Mouse (Mus musculus) embryonic facial prominence, embryonic 14.5 days (tissue): ENCODE results near the gene Cacnb1. TPM values are rescaled to one million over a fixed set of nuclear protein-coding genes. Genes with fewer than 3 reads are reported as not detected.

Source experiments
- ATAC-seq: fragments of 200-750 bp; cut with Nextera tagmentation; 2 replicates; pipeline ENCODE4 v1.8.0; 2017; ENCODE audit warnings: low read depth, moderate number of reproducible peaks, moderate TSS enrichment
- DNase-seq: peaks from one replicate; pipeline ENCODE4 v3.0.0-alpha.2; 2015; ENCODE audit warnings: low spot score
- H3K27ac ChIP-seq: fragments of 300-500 bp; sonication (generic); replicated peaks from 2 replicates; pipeline ENCODE4 v1.5.1; 2014; ENCODE audit warnings: low read depth, mild to moderate bottlenecking, low read length, moderate library complexity
- H3K27me3 ChIP-seq: fragments of 300-500 bp; sonication (generic); replicated peaks from 2 replicates; pipeline ENCODE4 v1.6.1; 2014; ENCODE audit warnings: low read length; ENCODE audit not compliant: control insufficient read depth, insufficient read depth
- H3K36me3 ChIP-seq: fragments of 300-500 bp; sonication (generic); 2 replicates; pipeline ENCODE4 v1.6.1; 2014; ENCODE audit warnings: low read length, mixed read lengths; ENCODE audit not compliant: control insufficient read depth, insufficient read depth
- H3K4me1 ChIP-seq: fragments of 300-500 bp; sonication (generic); 2 replicates; pipeline ENCODE4 v1.6.1; 2014; ENCODE audit warnings: antibody characterized with exemption, low read length; ENCODE audit not compliant: control insufficient read depth, insufficient read depth
- H3K4me2 ChIP-seq: fragments of 300-500 bp; sonication (generic); 2 replicates; pipeline ENCODE4 v1.6.1; 2014; ENCODE audit warnings: low read depth, mild to moderate bottlenecking, low read length, moderate library complexity, mixed read lengths
- H3K4me3 ChIP-seq: fragments of 300-500 bp; sonication (generic); 2 replicates; pipeline ENCODE4 v1.5.1; 2014; ENCODE audit warnings: low read depth, mild to moderate bottlenecking, low read length
- H3K9ac ChIP-seq: fragments of 300-500 bp; sonication (generic); 2 replicates; pipeline ENCODE4 v1.6.1; 2014; ENCODE audit warnings: low read depth, mild to moderate bottlenecking, low read length, moderate library complexity, mixed read lengths
- H3K9me3 ChIP-seq: fragments of 300-500 bp; sonication (generic); 2 replicates; pipeline ENCODE4 v1.6.1; 2016; ENCODE audit warnings: low read length; ENCODE audit not compliant: control insufficient read depth
- WGBS: fragments of 180-500 bp; shearing (Covaris S2); extraction: QIAGEN DNeasy Blood & Tissue Kit; methylation state at CpG from one replicate; pipeline ENCODE4 v1.1.7; 2014; 5-methylcytosine and 5-hydroxymethylcytosine counted together
- polyA plus RNA-seq: library from polyadenylated mRNA; unstranded; fragments of >200 nt; fragmentation: Nextera tagmentation; extraction: Ambion mirVana; gene quantifications from 2 replicates; pipeline ENCODE4 v1.2.1, GENCODE M21; 2014

The Cacnb1 gene
- 25.1 and 30.4 TPM in 2 replicates for polyA plus RNA-seq

GRCm38 (mm10) chr11:98022555-98023371 is at the start of gene Cacnb1:
TSS of gene Cacnb1 (minus strand) at chr11:98023034.
- Histone ChIP-seq H3K27me3 (no peaks in the 10 kb centered on the region), H3K9me3 (no peaks in the 10 kb centered on the region), H3K9ac (peak within 1 kb of the TSS; percentile 81), H3K27ac (peak within 1 kb of the TSS; percentile 87), H3K4me2 (peak within 1 kb of the TSS; percentile 88), H3K4me1 (peaks cover 34% of the 10 kb centered on the region), H3K36me3 (peaks cover 7% of the 10 kb centered on the region; the same call in 1 of the 2 replicates), H3K4me3 (peak within 1 kb of the TSS; percentile 72)
- WGBS = 3% methylated on average over 18 of the region's 52 CpGs
- DNase-seq (peak; percentile 76), ATAC-seq (peak; percentile 41)

DNA sequence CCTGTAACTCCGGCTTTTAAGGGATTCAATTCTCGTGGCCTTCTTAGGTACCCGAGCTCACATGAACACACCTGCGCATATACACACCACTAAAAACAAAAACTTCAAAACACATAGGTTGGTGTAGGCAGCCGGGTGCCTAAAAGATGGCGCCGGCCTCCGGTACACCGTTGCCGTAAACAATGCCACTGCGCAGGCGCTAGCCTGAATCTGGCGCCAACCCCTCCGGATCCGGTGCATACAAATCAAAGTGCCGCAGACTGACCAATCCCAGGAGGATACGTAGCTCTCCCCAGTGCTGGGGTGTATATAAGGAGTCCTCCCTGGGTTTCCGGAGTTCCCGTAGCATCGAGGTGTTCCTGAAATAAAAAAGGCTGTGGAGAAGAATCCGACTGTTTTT is 44.4 kb upstream of the Cacnb1 start:
- Histone ChIP-seq H3K9ac (no peak overlapping the region), H3K36me3 (no peaks in the 10 kb centered on the region), H3K4me3 (no peak overlapping the region), H3K4me2 (no peak overlapping the region), H3K9me3 (peaks cover 8% of the 10 kb centered on the region; the same call in 1 of the 2 replicates), H3K27ac (no peak overlapping the region), H3K4me1 (no peaks in the 10 kb centered on the region), H3K27me3 (no peaks in the 10 kb centered on the region)
- ATAC-seq (no peak), DNase-seq (no peak)
- 96% methylated on average over 21 of the region's 21 CpGs for WGBS

DNA sequence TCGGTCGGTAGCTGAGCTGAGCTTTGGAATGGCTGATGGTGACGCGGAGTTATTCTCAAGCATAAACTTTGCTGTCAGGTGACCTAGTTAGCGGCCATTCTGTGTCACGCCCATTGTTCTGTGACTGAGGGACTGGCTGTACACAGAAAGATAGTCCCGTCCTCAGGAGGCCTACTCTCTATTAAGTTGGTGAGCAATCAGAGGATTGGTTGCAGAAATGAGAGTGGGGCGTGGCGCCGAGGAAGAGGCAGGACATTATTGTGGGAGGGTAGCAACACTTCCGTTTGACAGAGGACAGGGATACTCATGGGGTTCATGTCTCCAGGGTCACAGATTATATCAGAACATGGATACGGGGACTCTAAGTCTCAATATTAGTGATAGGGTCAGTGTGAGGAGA is 43.4 kb upstream of the Cacnb1 start:
- DNase-seq = no peak
- 93% methylated on average over 12 of the region's 12 CpGs for WGBS

GRCm38 (mm10) chr11:98061904-98062562 is 39.2 kb upstream of the Cacnb1 start:
- H3K4me3 ChIP-seq = no peak overlapping the region
- no peak overlapping the region for H3K27ac ChIP-seq
- 58% methylated on average over 6 of the region's 6 CpGs for WGBS
- no peak overlapping the region for H3K4me2 ChIP-seq
- H3K36me3 ChIP-seq = no peaks in the 10 kb centered on the region
- H3K9me3 ChIP-seq = peaks cover 4% of the 10 kb centered on the region; the same call in 1 of the 2 replicates
- H3K9ac ChIP-seq = no peak overlapping the region
- H3K27me3 ChIP-seq = no peaks in the 10 kb centered on the region
- DNase-seq = no peak
- ATAC-seq = no peak
- H3K4me1 ChIP-seq = no peaks in the 10 kb centered on the region

More for the DNA sequence above, 43.4 kb upstream of the Cacnb1 start:
- Histone ChIP-seq H3K27ac (no peak overlapping the region), H3K27me3 (no peaks in the 10 kb centered on the region), H3K9ac (no peak overlapping the region), H3K4me2 (no peak overlapping the region), H3K9me3 (peaks cover 8% of the 10 kb centered on the region; the same call in 1 of the 2 replicates), H3K4me1 (no peaks in the 10 kb centered on the region), H3K4me3 (no peak overlapping the region), H3K36me3 (no peaks in the 10 kb centered on the region)
- ATAC-seq = no peak

DNA sequence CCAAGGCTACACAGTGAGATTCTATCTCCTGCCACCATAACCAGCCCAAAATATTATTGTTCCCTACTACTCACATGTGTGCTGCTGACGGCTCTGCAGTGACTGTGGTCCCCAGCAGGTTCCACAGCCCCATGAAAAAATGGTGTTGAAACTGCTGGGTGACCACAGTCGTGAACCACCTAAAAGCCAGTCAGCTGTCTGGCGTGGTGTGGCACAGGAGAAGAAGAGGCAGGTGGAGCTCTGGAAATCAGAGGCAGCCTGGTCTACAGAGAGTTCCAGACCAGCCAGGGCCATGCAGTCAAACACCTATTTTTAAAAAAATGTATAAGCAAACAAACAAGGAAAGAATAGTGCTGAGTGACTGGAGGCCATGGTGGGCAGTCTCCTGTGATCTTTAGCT is 38.6 kb upstream of the Cacnb1 start:
- Histone ChIP-seq H3K36me3 (no peaks in the 10 kb centered on the region), H3K4me3 (no peak overlapping the region), H3K27ac (no peak overlapping the region), H3K9ac (no peak overlapping the region), H3K4me2 (no peak overlapping the region), H3K27me3 (no peaks in the 10 kb centered on the region), H3K4me1 (no peaks in the 10 kb centered on the region), H3K9me3 (no peaks in the 10 kb centered on the region)
- 83% methylated on average over 3 of the region's 3 CpGs for WGBS
- ATAC-seq = no peak
- no peak for DNase-seq

DNA sequence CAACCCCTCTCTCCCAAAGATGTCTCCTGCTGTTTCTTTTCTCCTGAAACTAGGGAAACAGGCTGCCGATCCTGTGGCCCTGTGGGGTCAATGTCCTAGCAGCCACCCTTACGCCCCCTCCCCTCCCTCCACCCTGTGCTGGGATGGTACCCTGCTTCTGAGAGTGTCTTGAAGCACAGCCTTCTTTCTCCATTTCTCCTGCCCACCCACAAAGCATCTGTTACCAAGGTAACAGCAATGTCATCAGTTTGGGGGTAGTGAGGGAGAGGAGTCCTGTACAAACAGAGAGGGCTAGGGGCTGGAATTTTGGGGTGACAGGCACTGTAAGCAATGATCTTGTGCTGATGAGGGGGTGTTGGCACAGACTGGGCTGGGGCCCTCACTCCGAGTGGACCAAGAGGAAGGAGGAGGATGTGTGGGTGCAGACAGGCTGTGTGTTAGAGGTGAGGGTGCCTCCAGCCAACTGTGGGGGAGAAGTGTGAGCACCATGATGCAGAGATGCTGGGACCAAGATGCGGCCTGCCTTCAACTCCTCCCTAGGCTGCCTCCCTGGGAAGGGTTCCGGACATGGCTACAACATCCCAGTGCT is 37.4 kb upstream of the Cacnb1 start:
- no peaks in the 10 kb centered on the region for H3K9me3 ChIP-seq
- WGBS = 80% methylated on average over 5 of the region's 5 CpGs

DNA sequence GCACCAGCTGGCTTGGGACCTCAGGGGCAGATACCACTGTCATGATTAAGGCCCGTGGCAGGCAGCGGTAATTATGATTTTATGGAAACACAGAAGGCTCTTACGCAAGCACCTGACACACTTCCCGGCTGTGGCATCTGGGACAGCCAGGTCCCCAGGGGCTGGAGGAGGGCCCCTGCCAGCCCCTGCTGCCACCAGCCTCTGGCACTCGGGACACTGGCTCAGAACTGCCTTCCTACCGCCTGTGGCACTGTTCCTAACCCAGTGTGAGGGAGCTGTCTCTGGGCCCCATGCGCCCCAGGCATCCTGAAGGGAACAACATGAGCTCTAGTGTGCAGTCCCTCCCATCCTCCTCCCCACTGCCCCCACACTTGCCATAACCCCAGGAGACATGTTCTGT is 36.8 kb upstream of the Cacnb1 start:
- Histone ChIP-seq H3K27me3 (no peaks in the 10 kb centered on the region), H3K9ac (no peak overlapping the region), H3K36me3 (no peaks in the 10 kb centered on the region), H3K4me2 (no peak overlapping the region), H3K9me3 (no peaks in the 10 kb centered on the region), H3K4me3 (no peak overlapping the region), H3K27ac (no peak overlapping the region), H3K4me1 (no peaks in the 10 kb centered on the region)
- DNase-seq (no peak), ATAC-seq (no peak)
- WGBS = 57% methylated on average over 5 of the region's 7 CpGs

More for the DNA sequence above, 37.4 kb upstream of the Cacnb1 start:
- Histone ChIP-seq H3K36me3 (no peaks in the 10 kb centered on the region), H3K27ac (no peak overlapping the region), H3K27me3 (no peaks in the 10 kb centered on the region), H3K4me2 (no peak overlapping the region), H3K4me3 (no peak overlapping the region), H3K4me1 (no peaks in the 10 kb centered on the region), H3K9ac (no peak overlapping the region)
- DNase-seq = no peak
- no peak for ATAC-seq

DNA sequence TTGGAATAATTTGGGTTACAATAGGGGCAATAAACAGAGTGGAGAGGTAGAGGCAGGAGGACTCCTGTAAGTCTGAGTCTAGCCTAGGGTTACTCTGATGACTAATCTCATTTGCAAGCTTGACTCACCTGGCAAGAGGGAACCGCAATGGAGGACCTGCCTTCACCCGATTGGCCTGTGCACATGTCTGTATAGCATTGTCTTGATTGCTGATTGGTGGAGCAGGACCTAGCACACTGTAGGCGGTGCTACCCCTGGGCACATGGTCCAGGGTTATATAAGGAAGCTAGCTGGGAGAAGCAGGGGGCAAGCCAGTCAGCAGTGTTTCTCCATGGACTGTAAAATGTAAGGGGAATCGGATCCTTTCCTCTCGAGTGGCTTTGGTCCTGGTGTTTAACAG is 35.2 kb upstream of the Cacnb1 start:
- Histone ChIP-seq H3K9ac (no peak overlapping the region), H3K27ac (no peak overlapping the region), H3K27me3 (peaks cover 14% of the 10 kb centered on the region), H3K4me1 (0 out of 2 replicates have a peak, but pooled peaks cover 2% of the 10 kb centered on the region), H3K36me3 (no peaks in the 10 kb centered on the region), H3K4me2 (no peak overlapping the region), H3K9me3 (no peaks in the 10 kb centered on the region), H3K4me3 (no peak overlapping the region)
- DNase-seq = no peak
- no peak for ATAC-seq
- WGBS = 83% methylated on average over 5 of the region's 5 CpGs
